Mouse (Mus musculus) lung, adult 2 months (tissue): ENCODE data around the gene Ngf.

ENCODE experiments used
- CTCF ChIP-seq: fragments of 200-500 bp; IDR thresholded peaks from 2 replicates; pipeline ENCODE4 v1.5.1; 2011; ENCODE audit warnings: mild to moderate bottlenecking, low read length, control low read depth; ENCODE audit not compliant: insufficient read depth
- POLR2A ChIP-seq: fragments of 200-500 bp; IDR thresholded peaks from 2 replicates; pipeline ENCODE4 v1.6.1; 2011; ENCODE audit warnings: low read depth, mild to moderate bottlenecking, control low read depth, low read length, borderline replicate concordance; ENCODE audit errors: extremely low read depth

DNA sequence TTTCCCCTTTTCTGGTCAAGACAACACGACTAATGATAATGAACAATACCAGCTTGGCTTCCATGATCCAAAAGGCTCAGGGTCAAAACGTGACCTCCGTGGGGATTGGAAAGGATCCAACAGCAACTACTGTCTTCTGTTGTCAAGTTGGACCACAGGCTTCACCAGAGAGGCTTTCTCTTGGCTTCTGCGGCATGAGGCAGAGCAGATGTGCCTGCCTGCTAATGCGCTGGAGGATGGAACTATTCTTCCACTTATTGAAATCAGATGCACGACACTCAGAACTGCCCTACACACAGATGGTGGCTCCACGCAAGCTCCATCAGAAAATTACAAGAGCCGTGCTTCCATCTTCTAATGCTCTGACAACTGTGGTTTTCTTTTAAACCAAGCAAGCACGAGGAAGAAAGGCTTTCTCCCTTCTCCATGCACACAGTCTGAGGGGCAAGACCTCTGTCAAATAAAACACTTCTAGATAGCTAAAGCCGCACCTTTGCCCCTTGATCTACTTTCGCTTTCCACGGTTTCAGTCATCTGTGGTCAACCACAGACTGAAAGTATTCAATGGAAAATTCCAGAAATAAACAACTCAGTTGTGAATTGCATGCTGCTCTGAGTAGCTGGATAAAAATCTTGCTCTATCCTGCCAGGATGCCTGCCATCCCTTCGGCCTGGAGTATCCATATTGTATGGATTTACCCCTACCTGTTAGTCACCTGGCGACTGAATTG is 20.8 kb downstream of the Ngf start:
- TF ChIP-seq CTCF (no peak), POLR2A (no peak)
